Mouse (Mus musculus) liver, embryonic 14.5 days (tissue): ENCODE measurements at regions not wholly inside any gene's neighbourhood (a gene's known extent, or its start where the extent isn't known, plus 50 kb on each side); places are given as distances from the start of the nearest gene placed in this dataset.

Source experiments
- CTCF ChIP-seq: IDR thresholded peaks from 2 replicates; pipeline ENCODE4 v1.5.1; 2016; ENCODE audit warnings: antibody characterized with exemption, low read depth, control low read depth
- EP300 ChIP-seq: IDR thresholded peaks from 2 replicates; pipeline ENCODE4 v1.6.1; 2016; ENCODE audit warnings: antibody characterized with exemption, low read depth

DNA sequence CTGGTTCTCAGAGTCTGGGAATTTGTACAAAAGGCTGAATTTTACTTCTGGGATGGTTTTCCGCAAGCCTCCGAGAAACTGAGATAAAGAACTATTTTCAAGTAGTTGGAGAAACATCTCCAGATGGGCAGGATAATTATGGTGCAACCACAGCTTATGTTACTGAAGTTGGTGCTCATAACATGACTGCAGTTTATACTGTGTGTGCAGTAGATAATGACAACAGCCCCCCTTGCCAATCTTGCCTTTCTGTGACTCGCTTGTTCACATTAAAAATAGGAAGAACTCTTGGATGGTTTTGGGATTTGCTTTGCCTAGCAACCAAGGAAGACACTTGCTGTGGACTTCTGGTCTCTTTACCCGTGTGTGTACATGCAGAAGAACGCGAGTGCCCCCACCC is 72.4 kb upstream of the Psmd7 start:
- TF ChIP-seq CTCF (no peak), EP300 (no peak)
